Mouse (Mus musculus): ENCODE results near the gene Uhmk1.

DNA sequence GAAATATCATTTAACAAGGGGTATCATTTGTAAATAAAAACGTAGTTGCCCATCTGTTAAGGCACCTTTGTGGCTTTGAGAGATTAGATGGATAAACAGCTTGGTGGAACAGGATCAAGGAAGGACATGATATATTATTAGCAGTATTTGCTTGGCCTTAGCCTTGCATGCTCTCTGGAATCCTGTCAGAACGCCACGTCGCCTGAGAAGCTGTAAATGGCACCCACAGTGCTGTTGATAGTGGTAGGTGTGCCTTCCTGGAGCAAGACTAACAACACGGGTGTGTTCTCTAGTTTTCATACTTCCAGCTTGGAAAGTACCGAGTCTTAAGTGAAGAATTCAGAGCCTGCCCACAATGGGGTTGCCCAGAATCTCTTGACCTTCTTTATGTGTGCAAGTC, 39.3 kb downstream of the Uhmk1 start:
- TF ChIP-seq CTCF (IDR thresholded peaks at IDR 0.05; ENCODE audit: control insufficient read depth, insufficient read depth, insufficient replicate concordance, low read depth, low read length), result no peak
- TF ChIP-seq POLR2A (IDR thresholded peaks at IDR 0.05; ENCODE audit: control insufficient read depth, low read depth, low read length), result no peak
